Mouse (Mus musculus) embryonic facial prominence, embryonic 12.5 days (tissue): ENCODE results near the gene Flrt1. TPM values are rescaled to one million over a fixed set of nuclear protein-coding genes. Genes with fewer than 3 reads are reported as not detected.
"Not testable (repeated sequence)": the region's sequence is repeated elsewhere in the genome, so short reads cannot be mapped to it uniquely, and the experiment has no call there.

Source experiments
- ATAC-seq: fragments of 200-750 bp; cut with Nextera tagmentation; 2 replicates; pipeline ENCODE4 v1.8.0; 2017; ENCODE audit not compliant: insufficient number of reproducible peaks, insufficient read depth, low FRiP score, low TSS enrichment
- H3K27ac ChIP-seq: fragments of 300-500 bp; sonication (generic); 2 replicates; pipeline ENCODE4 v1.5.1; 2016; ENCODE audit warnings: mild to moderate bottlenecking
- H3K27me3 ChIP-seq: fragments of 300-500 bp; sonication (generic); 2 replicates; pipeline ENCODE4 v1.6.1; 2016; ENCODE audit warnings: mild to moderate bottlenecking, moderate library complexity
- H3K36me3 ChIP-seq: fragments of 300-500 bp; sonication (generic); 2 replicates; pipeline ENCODE4 v1.6.1; 2016; ENCODE audit warnings: mild to moderate bottlenecking
- H3K4me1 ChIP-seq: fragments of 300-500 bp; sonication (generic); 2 replicates; pipeline ENCODE4 v1.6.1; 2016
- H3K4me2 ChIP-seq: fragments of 300-500 bp; sonication (generic); replicated peaks from 2 replicates; pipeline ENCODE4 v1.6.1; 2016; ENCODE audit warnings: mild to moderate bottlenecking, moderate library complexity
- H3K4me3 ChIP-seq: fragments of 300-500 bp; sonication (generic); 2 replicates; pipeline ENCODE4 v1.5.1; 2016; ENCODE audit warnings: mild to moderate bottlenecking
- H3K9ac ChIP-seq: fragments of 300-500 bp; sonication (generic); 2 replicates; pipeline ENCODE4 v1.6.1; 2016; ENCODE audit warnings: mild to moderate bottlenecking, moderate library complexity
- H3K9me3 ChIP-seq: fragments of 300-500 bp; sonication (generic); 2 replicates; pipeline ENCODE4 v1.6.1; 2016; ENCODE audit warnings: mild to moderate bottlenecking, moderate library complexity
- WGBS: fragments of 180-500 bp; shearing (Covaris S2); methylation state at CpG from one replicate; pipeline ENCODE4 v1.1.7; 2016; 5-methylcytosine and 5-hydroxymethylcytosine counted together
- polyA plus RNA-seq: library from polyadenylated mRNA; unstranded; fragments of >200 nt; fragmentation: Nextera tagmentation; extraction: Ambion mirVana; gene quantifications from 2 replicates; pipeline ENCODE4 v1.2.1, GENCODE M21; 2016

The Flrt1 gene
- polyA plus RNA-seq, 1 experiment from 2014 or later = 6.6 TPM

DNA sequence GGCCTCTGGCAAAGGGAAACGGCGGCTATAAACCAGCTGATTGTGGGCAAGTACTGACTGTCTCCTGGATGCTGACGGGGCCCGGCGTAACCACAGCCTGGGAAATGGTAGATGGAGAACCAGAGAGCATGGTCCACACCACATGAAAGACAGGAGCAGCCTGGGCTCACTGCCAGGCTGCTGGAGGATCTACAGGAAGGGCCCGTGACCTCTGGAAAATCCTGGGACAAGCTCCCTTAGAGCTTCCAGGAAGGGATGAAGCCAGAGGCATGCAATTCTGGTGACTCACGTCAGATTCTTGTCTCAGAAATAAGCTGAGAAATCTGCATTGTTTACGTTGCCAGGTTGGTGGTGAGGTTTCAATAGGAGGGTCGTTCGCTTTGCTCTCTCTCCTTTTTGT is 50.8 kb downstream of the Flrt1 start:
- ATAC-seq = no peak
- H3K4me2 ChIP-seq = no peak overlapping the region
- WGBS = 66% methylated on average over 10 of the region's 10 CpGs
- peaks cover 23% of the 10 kb centered on the region for H3K4me1 ChIP-seq
- no peaks in the 10 kb centered on the region for H3K9me3 ChIP-seq
- no peak overlapping the region for H3K9ac ChIP-seq
- no peaks in the 10 kb centered on the region for H3K36me3 ChIP-seq
- no peak overlapping the region for H3K27ac ChIP-seq
- H3K27me3 ChIP-seq = peaks cover 7% of the 10 kb centered on the region; the same call in 1 of the 2 replicates
- no peak overlapping the region for H3K4me3 ChIP-seq

DNA sequence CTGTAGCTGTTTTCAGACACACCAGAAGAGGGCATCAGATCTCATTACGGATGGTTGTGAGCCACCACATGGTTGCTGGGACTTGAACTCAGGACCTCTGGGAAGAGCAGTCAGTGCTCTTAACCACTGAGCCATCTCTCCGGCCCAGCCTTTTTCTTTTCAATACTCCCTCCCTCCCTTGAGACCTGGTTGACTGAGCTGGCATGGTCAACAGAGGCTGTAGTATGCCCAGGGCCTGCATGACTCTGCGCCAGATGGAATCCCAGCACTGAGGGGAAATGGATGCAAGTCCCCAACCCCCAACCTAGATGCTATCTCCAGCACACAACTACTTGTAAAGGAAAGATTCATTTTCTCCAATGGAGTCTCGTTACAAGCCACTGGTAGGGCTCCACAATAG is 52.1 kb downstream of the Flrt1 start:
- 78% methylated on average over 4 of the region's 4 CpGs for WGBS
- H3K27ac ChIP-seq, H3K27me3 ChIP-seq, ATAC-seq, H3K9ac ChIP-seq, H3K4me2 ChIP-seq, H3K36me3 ChIP-seq, H3K4me3 ChIP-seq, H3K9me3 ChIP-seq: not testable (repeated sequence)
- H3K4me1 ChIP-seq = peaks cover 20% of the 10 kb centered on the region

DNA sequence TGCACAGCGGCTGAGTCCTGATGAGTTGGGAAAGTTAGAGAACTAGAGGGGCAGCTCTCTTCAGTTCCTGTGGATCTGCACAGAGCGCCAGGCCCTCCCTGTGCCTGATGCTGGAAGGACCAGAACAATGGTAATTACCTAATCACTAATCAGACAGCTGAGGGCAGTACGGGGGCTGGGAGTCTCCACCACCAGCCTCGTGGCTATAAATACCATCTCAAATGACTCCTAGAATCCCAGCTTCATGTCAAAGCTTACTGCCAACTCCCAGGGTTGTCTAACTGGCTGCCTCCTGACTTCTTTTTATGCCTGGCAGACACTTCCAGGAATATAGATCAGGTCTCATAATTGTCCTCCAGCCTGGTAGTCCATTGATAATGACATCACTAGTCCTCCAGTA is 60.8 kb downstream of the Flrt1 start:
- Histone ChIP-seq H3K27ac (no peak overlapping the region), H3K4me3 (no peak overlapping the region), H3K36me3 (no peaks in the 10 kb centered on the region), H3K27me3 (no peaks in the 10 kb centered on the region), H3K4me1 (peaks cover 4% of the 10 kb centered on the region; the same call in 1 of the 2 replicates), H3K9me3 (no peaks in the 10 kb centered on the region), H3K9ac (no peak overlapping the region), H3K4me2 (no peak overlapping the region)
- ATAC-seq = no peak
- WGBS = 35% methylated on average over 4 of the region's 4 CpGs

DNA sequence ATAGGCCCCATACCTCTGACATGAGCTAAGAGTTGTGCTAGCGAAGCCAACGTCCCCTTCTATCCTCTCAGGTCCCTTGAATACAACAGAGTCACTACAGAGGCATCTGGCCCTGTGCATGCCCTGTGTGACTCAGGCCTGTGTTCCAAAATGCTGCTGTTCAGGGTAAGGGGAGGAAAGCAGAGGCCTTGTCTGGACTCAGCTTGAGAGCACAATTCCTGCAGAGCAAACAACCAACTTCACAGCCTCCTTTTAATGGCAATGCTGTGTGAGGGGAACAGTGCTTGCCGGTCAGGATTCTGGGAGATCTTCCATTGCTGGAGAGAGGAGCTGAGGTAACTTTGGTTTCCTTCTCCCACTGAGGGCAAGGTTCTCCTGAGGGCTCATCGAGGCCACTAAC is 61.2 kb downstream of the Flrt1 start:
- Histone ChIP-seq H3K4me2 (no peak overlapping the region), H3K9ac (no peak overlapping the region), H3K4me1 (peaks cover 4% of the 10 kb centered on the region; the same call in 1 of the 2 replicates), H3K36me3 (no peaks in the 10 kb centered on the region), H3K27ac (no peak overlapping the region), H3K9me3 (no peaks in the 10 kb centered on the region), H3K4me3 (no peak overlapping the region), H3K27me3 (no peaks in the 10 kb centered on the region)
- 55% methylated on average over 4 of the region's 4 CpGs for WGBS
- no peak for ATAC-seq

Other genes starting within 250 kb of the Flrt1 start
- gene Ccdc88b, start 247.5 kb downstream of the Flrt1 start, polyA plus RNA-seq = 0.69 and 0.70 TPM in 2 replicates
- gene Trmt112, start 196.0 kb downstream of the Flrt1 start, polyA plus RNA-seq = 142 and 157 TPM in 2 replicates
- 192 and 193 TPM in 2 replicates for gene Prdx5, start 195.6 kb downstream of the Flrt1 start, polyA plus RNA-seq
- 9.5 and 10.9 TPM in 2 replicates for gene Esrra, start 183.9 kb downstream of the Flrt1 start, polyA plus RNA-seq
- gene Catsperz, start 180.3 kb downstream of the Flrt1 start, polyA plus RNA-seq = 1.2 and 1.7 TPM in 2 replicates
- gene Kcnk4, start 171.2 kb downstream of the Flrt1 start, polyA plus RNA-seq = 0.62 and 0.65 TPM in 2 replicates
- gene Bad, start 163.9 kb downstream of the Flrt1 start, polyA plus RNA-seq = 75.0 and 77.6 TPM in 2 replicates
- gene Gpr137, start 163.2 kb downstream of the Flrt1 start, polyA plus RNA-seq = 28.4 and 32.7 TPM in 2 replicates
- gene Ppp1r14b, start 130.8 kb downstream of the Flrt1 start, polyA plus RNA-seq = 255 and 291 TPM in 2 replicates
- gene Plcb3, start 129.3 kb downstream of the Flrt1 start, polyA plus RNA-seq = 47.4 and 48.7 TPM in 2 replicates
- 76.2 and 77.9 TPM in 2 replicates for gene Fkbp2, start 125.2 kb downstream of the Flrt1 start, polyA plus RNA-seq
- gene Vegfb, start 118.1 kb downstream of the Flrt1 start, polyA plus RNA-seq = 53.3 and 57.5 TPM in 2 replicates
- gene Dnajc4, start 113.2 kb downstream of the Flrt1 start, polyA plus RNA-seq = 22.5 and 23.1 TPM in 2 replicates
- gene Nudt22, start 109.6 kb downstream of the Flrt1 start, polyA plus RNA-seq = 20.5 and 25.0 TPM in 2 replicates
- gene Trpt1, start 109.6 kb downstream of the Flrt1 start, polyA plus RNA-seq = 10.8 and 11.7 TPM in 2 replicates
- gene Fermt3, start 86.3 kb downstream of the Flrt1 start, polyA plus RNA-seq = 6.5 and 7.2 TPM in 2 replicates
- 273 and 275 TPM in 2 replicates for gene Stip1, start 65.8 kb downstream of the Flrt1 start, polyA plus RNA-seq
- gene Macrod1, start 48.9 kb downstream of the Flrt1 start, polyA plus RNA-seq = 11.3 and 12.2 TPM in 2 replicates
- gene Otub1, start 100.6 kb upstream of the Flrt1 start, polyA plus RNA-seq = 234 and 242 TPM in 2 replicates
- 824 and 858 TPM in 2 replicates for gene Cox8a, start 111.9 kb upstream of the Flrt1 start, polyA plus RNA-seq
- gene Naa40, start 135.5 kb upstream of the Flrt1 start, polyA plus RNA-seq = 71.8 and 72.2 TPM in 2 replicates
- 40.8 and 43.5 TPM in 2 replicates for gene Rcor2, start 161.6 kb upstream of the Flrt1 start, polyA plus RNA-seq
- gene Mark2, start 236.1 kb upstream of the Flrt1 start, polyA plus RNA-seq = 61.2 and 62.8 TPM in 2 replicates